Mouse (Mus musculus) heart, postnatal 10 days (tissue): ENCODE data around the gene Tubb4b. TPM values are rescaled to one million over a fixed set of nuclear protein-coding genes. Genes with fewer than 3 reads are reported as not detected.

Source experiments
- DNase-seq, 2 experiments: peaks; one replicate each; pipeline ENCODE4 v3.0.0; 2021
- intact Hi-C: fragments of 180-260 bp; cut with DNase I; formaldehyde crosslinking; loops from one replicate; pipeline ENCODE4 v1.15.1; 2025
- total RNA-seq, 2 experiments: library from RNA; stranded (reverse); gene quantifications; 2 replicates each; pipeline ENCODE4 v1.2.3; 2021

Gene Tubb4b
- total RNA-seq, 2 experiments from 2014 or later: 258 to 286 TPM

DNA sequence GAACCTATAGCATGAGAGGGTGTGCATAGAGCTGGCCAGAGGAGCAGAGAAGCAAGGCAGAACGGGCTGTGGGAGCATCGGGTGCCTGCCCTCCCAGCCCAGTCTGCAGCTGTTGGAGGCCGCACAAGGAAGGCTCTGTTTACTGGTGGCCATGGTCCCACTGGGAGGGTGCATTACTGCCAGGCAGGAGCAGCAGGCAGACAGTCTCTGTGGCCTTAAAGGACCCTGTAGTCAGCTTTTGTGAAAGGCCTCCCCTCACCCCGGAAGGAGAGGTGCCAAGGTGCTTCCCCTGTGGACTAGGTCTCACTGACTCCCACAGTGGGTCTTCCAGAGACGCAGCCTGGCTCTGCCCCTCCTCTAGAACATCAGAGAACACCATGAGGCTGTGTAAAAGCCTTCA, 2.4 kb upstream of the Tubb4b start:
- DNase-seq: peak; percentile 14 to 15
- intact Hi-C loops: no loop called here

- peak in 1 of 2 experiments; percentile 11 for DNase-seq
- intact Hi-C loops: no loop called here
Observed at GRCm38 (mm10) chr2:25225811-25226379, 1.4 kb upstream of the Tubb4b start.

DNA sequence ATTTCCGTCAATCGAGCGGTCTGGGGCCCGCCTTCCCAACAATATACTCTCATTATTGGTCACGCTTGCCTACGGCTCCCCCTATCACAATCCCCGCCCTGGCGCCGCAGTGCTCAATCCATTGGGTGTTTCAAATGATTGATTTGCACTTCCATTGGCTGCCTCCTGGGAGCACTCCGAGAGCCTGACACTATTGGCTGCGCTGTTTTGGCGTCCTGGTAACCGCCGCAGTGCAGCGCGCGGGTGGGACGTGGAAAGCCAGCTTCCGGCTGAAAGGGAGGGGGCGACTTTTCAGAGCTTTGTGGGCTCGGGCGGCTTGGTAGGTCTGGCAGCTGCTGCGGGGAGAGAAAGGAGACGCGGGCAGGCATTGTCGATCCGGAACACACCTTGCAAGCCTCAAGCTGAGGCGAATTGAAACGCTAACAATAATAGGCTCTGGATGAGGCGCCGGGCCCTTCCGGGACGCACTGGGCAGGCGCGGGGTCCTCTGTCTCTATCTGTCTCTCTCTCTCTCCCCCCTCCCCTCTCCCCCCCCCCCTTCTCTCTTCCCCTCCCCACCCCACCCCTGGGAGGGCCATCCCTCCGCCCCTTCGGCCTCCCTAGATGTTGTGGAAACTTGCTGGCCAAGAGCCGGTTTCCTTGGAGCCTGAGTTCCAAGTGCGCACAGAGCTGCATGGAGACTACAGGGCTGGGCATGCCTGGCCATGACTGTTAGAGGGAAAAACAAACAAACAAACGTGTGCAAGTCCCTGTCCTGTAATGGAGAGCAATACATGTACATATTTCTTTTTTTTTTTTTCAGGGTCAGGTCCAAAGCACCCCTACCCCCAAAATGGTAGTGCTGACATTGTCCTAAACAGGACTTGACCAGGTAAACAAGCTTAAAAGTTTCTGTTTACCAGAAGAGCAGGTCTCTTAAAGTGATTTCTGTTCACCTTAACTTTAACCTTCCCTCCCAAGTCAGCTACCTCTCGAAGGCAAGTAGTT, 557 bp upstream of the Tubb4b start:
- intact Hi-C loops: no loop called here
- DNase-seq: peak; percentile 98 to 99

GRCm38 (mm10) chr2:25223681-25224491, 616 bp downstream of the Tubb4b start:
- intact Hi-C loops: no loop called here
- peak; percentile 88 to 89 for DNase-seq

DNA sequence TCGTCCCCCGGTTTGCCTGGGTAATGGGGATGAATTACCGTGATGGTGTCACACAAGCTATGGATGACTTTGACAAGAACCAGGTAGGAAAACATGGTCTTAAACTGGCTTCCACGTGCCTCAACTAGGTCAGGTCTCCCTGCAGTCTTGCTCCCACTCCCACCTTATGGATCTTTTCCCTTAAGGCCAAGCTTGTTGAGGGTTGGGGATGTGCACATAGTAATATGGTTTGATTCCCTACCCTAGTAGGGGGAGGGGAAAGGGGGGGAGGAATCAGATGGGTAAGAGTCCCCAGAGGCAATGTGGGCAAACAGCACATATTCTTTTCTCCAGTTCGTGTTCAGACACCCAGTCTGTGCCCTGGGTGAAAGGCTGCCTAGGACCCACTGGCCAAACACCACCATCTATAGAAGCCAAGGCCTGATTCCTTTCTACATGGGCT, 3.1 kb downstream of the Tubb4b start:
- intact Hi-C loops: no loop called here
- DNase-seq: no peak

DNA sequence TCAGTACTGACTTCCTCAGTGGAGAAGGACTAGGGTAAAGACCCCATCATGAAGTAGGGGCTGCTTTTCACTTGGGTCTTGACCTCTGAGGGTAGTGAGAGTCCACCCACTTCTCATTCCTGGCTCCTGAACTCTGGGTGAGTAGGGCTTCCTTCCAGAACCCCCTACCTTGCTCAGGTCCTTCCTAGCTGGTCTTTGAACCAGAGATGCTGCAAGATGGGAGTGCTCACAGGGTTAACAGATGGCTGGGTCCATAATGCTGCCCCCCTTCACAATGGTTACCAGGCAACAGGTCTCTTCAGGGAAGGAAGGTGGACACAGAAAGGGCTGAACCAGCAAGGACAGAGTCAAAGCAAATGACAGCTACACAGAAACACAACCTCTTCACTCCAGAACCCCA, 6.1 kb downstream of the Tubb4b start, which contains the start of gene Fam166a:
Fam166a (plus strand) TSS at position 301 of the 400 bp plus-strand sequence.
- DNase-seq: no peak
- intact Hi-C loops: no loop called here

DNA sequence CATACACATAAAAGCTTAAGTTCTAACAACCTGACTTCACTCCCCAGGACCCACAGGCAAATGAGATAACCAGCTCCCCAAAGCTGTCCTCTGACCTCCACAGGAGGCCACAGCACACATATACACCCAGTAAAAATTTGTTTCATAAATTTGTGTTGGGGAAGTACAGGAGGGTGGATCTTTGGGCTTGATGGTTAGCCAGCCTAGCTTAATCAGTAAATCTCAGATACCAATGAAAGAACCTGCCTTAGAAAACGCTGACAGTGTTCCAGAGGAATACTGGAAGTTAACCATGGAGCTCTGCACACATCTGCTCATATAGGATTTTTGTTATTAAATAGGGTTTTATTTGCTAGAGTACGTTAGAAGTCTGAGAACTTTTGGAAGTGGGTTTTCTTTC, 6.8 kb downstream of the Tubb4b start:
- intact Hi-C loops: no loop called here
- no peak for DNase-seq

DNA sequence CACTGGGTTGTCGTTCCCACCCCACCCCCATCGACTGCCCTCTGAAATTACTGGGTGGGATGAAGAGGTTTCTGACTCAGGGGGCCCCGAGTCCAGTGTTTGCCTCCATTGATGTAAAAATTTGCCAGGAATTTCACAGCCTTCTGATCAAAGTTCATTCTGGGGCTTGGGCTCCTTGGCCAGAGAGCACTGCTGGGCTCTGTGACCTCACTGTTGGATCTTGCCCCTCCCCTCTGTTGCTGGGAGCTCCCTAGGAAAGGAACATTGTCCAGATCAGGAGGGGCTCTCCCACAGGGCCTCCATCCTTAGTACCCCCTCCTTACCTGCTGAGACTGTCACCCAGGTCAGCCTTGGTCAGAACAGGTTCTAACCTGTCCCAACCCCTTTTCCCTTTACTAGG, 10.1 kb downstream of the Tubb4b start, which contains the start of gene Stpg3:
Stpg3 (minus strand) TSS at position 194 of the 400 bp plus-strand sequence.
- intact Hi-C loops: no loop called here
- DNase-seq: no peak

- intact Hi-C loops: no loop called here
- no peak for DNase-seq
Observed at GRCm38 (mm10) chr2:25213266-25213865, 11.1 kb downstream of the Tubb4b start.

DNA sequence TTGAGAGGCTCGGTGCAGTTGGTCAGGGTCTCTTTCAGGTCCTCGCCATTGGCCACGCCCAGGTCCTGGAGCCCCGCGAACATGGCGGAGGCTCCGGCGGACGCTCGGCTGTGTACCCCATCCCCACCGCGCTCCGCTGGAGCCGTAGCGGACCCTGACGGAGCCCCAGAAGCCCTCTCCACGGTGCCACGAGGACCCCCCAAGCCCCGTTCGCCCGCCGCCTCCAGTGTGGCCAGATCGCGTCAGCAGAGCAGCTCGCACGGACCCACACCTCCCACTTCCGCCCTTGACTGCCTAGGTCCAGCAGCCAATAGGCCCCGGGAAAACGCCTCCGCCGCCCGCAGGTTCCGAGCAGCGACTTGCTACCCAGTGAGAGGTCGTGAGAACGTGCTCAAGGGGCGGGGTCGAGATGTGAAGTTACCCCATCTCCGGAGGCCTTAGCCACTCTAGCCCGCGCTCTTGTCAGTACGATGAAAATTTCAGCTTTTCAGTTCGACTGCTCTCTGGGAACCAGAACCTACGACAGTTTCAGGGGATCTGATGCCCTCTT, 13.3 kb downstream of the Tubb4b start, which contains the start of gene Nelfb:
Nelfb (minus strand) TSS at position 369 of the 550 bp plus-strand sequence.
- intact Hi-C loops: no loop called here
- peak; percentile 94 to 96 for DNase-seq

- intact Hi-C loops: no loop called here
- DNase-seq: no peak
Observed at GRCm38 (mm10) chr2:25210686-25211085, 13.8 kb downstream of the Tubb4b start.

DNA sequence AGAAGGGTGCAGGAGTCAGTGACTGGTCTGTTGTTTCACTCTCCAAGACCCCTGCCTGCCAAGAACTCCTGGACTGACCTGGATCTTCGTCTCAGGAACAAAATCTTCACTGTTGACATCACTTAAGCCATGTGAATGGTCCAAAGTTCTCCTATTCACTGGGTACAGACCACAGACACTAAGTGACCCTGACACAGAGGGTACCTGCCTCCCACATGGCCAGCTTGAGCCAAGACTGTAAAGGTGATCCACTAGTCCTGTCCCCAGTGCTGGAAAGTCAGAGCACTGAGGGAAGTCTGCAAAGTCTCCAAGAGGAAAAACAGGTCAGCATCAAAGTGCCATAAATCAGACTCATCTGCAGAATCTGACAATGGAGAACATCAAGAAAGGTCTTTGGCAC, 16.9 kb downstream of the Tubb4b start:
- intact Hi-C loops: no loop called here
- DNase-seq: no peak

GRCm38 (mm10) chr2:25203631-25204214, 20.8 kb downstream of the Tubb4b start:
- DNase-seq: peak in 1 of 2 experiments; percentile 21
- intact Hi-C loops: no loop called here

DNA sequence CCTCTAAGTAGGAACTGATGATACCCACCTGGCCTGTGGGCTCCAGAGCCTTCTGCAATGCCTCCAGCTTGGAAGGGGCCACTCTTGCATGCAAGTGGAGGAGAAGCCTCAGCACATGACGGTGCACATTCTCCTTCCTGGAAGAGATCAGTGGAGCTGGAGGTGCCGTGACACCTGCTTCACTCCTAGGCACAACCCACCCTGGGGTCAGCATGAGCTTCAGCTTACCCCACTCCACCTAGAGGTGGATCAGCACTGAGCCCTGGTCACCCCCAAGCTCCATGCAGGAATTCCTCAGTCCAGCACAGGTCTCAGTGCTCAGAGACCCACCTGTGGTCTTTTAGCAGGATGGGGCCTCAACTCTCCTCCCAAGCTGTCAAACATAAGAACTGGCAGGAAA, 23.9 kb downstream of the Tubb4b start:
- intact Hi-C loops: no loop called here
- no peak for DNase-seq

DNA sequence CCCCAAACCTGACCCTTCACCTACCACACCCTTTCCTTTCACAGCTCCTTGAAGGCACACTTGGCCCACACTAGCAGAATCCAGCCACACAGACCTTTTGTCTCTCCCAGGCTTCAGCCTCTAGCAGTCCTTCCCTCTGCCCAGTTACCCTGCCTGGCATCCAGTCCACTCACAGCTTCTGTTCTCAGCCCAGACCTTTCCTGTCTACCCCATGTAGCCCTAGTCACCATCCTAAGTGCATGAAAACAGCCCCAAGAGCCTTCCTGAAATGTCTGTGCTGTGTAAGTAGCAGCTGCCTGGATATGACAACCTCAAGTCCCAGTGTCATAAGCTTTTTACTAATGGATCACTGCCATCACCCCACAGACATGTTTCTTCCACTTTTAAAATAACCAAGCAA, 26.6 kb downstream of the Tubb4b start:
- peak; percentile 20 for DNase-seq
- intact Hi-C loops: no loop called here

GRCm38 (mm10) chr2:25197191-25197590, 27.3 kb downstream of the Tubb4b start:
- DNase-seq: peak in 1 of 2 experiments; percentile 9
- intact Hi-C loops: no loop called here

- intact Hi-C loops: no loop called here
- peak; percentile 85 for DNase-seq
Observed at GRCm38 (mm10) chr2:25196172-25196954, 28.1 kb downstream of the Tubb4b start, which contains the start of gene Tor4a. TSS of gene Tor4a (minus strand) at chr2:25196886.

DNA sequence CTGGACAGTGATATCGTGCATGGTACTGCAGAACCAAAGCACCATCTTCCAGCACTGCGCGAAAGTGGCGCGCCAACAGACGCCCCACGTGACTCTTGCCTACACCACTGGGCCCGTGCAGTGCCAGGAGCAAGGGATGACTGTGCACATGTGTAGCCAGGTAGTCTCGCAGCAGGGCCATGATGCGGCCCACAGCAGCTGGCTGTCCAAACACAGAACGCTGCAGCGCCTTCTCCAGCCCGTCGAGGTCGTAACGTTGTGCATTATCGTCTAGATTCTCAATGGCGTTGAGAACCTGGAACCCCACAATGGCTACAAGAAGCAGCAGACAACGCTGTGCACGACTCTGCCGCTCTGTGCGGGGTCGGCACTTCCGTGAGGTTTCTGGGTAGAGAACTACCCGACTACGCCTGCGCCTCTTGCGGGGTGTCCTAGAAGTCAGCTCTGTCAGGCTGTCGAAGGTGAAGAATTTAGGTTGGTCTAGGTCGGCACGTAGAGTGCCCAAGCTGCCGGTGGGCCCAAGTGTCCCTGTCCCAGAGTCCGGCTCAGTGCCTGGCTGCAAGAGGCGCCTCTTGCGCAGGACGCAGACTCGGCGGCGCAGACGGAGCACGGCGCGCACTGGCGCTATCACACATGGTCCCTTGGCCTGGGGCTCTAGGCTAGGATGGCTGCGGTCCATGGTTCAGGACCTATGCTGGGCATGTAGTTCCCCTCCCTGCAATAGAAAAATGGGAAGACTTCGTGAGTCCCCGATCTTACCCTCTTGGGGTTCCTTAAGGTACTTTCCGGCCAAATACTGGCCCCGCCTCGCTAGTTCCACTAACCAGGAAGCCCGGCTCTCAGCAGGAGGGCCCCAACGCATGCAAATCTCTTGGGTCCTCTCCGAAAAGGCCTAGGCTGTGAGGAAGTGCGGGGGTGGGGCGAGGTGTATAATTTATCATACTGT, 29.0 kb downstream of the Tubb4b start:
- intact Hi-C loops: no loop called here
- peak; percentile 74 to 75 for DNase-seq
